Mouse (Mus musculus) erythroid progenitor cell, adult 5-6 weeks (primary cell): ENCODE results near the gene Bmper. TPM values are rescaled to one million over a fixed set of nuclear protein-coding genes. Genes with fewer than 3 reads are reported as not detected.

Source experiments
- ATAC-seq: replicated peaks from 2 replicates; pipeline ENCODE4 v1.8.0; 2016; ENCODE audit warnings: moderate number of reproducible peaks, mild to moderate bottlenecking, moderate TSS enrichment, inconsistent platforms; ENCODE audit not compliant: poor library complexity, low FRiP score, severe bottlenecking
- total RNA-seq, 2 experiments: library from RNA; stranded (forward) in 1 of 2; stranded (reverse) in 1 of 2; fragments of 150-400 nt in 1 of 2; fragments of 186-747, 209-891 nt in 1 of 2; gene quantifications; 2 replicates each; pipeline versions ENCODE4 v1.2.3 to v1.2.4; 2015 to 2017; ENCODE audit warnings: low replicate concordance in 2 of 2

The Bmper gene
- total RNA-seq, 2 experiments from 2014 or later: not detected

- no peak for ATAC-seq
These were observed 10.7 kb downstream of the Bmper start for GRCm38 (mm10) chr9:23233464-23234121.

- no peak for ATAC-seq
These were observed 12.6 kb downstream of the Bmper start for GRCm38 (mm10) chr9:23235368-23236002.

GRCm38 (mm10) chr9:23236635-23237279 is 13.9 kb downstream of the Bmper start:
- no peak for ATAC-seq

- ATAC-seq: no peak
These were observed 16.1 kb downstream of the Bmper start for GRCm38 (mm10) chr9:23239011-23239410.

GRCm38 (mm10) chr9:23242911-23243310 is 20.0 kb downstream of the Bmper start:
- no peak for ATAC-seq

- ATAC-seq: no peak
These were observed 21.0 kb downstream of the Bmper start for GRCm38 (mm10) chr9:23243869-23244268.

GRCm38 (mm10) chr9:23246389-23246788 is 23.5 kb downstream of the Bmper start:
- ATAC-seq: no peak

GRCm38 (mm10) chr9:23250026-23250425 is 27.1 kb downstream of the Bmper start:
- no peak for ATAC-seq

- ATAC-seq: no peak
These were observed 28.1 kb downstream of the Bmper start for GRCm38 (mm10) chr9:23251001-23251400.

GRCm38 (mm10) chr9:23253624-23254023 is 30.7 kb downstream of the Bmper start:
- ATAC-seq: no peak

GRCm38 (mm10) chr9:23254237-23255214 is 31.6 kb downstream of the Bmper start:
- no peak for ATAC-seq

- no peak for ATAC-seq
These were observed 33.0 kb downstream of the Bmper start for GRCm38 (mm10) chr9:23255841-23256240.

GRCm38 (mm10) chr9:23256576-23256975 is 33.7 kb downstream of the Bmper start:
- no peak for ATAC-seq

- ATAC-seq: no peak
These were observed 39.0 kb downstream of the Bmper start for GRCm38 (mm10) chr9:23261834-23262233.

- no peak for ATAC-seq
These were observed 40.0 kb downstream of the Bmper start for GRCm38 (mm10) chr9:23262851-23263250.

- ATAC-seq: no peak
These were observed 41.6 kb downstream of the Bmper start for GRCm38 (mm10) chr9:23264471-23264870.

- no peak for ATAC-seq
These were observed 45.7 kb downstream of the Bmper start for GRCm38 (mm10) chr9:23268609-23269008.

- ATAC-seq: no peak
These were observed 46.2 kb downstream of the Bmper start for GRCm38 (mm10) chr9:23269087-23269486.

GRCm38 (mm10) chr9:23276244-23276643 is 53.4 kb downstream of the Bmper start:
- no peak for ATAC-seq

GRCm38 (mm10) chr9:23284940-23285460 is 62.1 kb downstream of the Bmper start:
- no peak for ATAC-seq
